Mouse (Mus musculus): ENCODE measurements around the gene Kank2. TPM values are rescaled to one million over a fixed set of nuclear protein-coding genes. Genes with fewer than 3 reads are reported as not detected.

Kank2 gene
- 1 to 10 TPM; 7.4 to 7.6 TPM for total RNA-seq (2021)
- long read RNA-seq, experiment 1, full-length matches to known transcripts, result 1 of 4 reads
- long read RNA-seq, experiment 1, partial matches to known transcripts, result 1 of 4 reads
- long read RNA-seq, experiment 1, other reads (novel, unspliced or antisense), result 2 of 4 reads
- long read RNA-seq, experiment 2, full-length matches to known transcripts, result 2 of 4 reads
- long read RNA-seq, experiment 2, partial matches to known transcripts, result 2 of 4 reads
- long read RNA-seq, experiment 2, other reads (novel, unspliced or antisense), result 0 of 4 reads

- intact Hi-C loops (cut with DNase I), result no loop called here
- peak; percentile 33 to 51 for DNase-seq (ENCODE audit: low spot score in 2 of 2)
Observed at GRCm38 (mm10) chr9:21798345-21799009, at the start of gene Kank2. Gene Kank2, minus strand, starts transcription at chr9:21798744.

DNA sequence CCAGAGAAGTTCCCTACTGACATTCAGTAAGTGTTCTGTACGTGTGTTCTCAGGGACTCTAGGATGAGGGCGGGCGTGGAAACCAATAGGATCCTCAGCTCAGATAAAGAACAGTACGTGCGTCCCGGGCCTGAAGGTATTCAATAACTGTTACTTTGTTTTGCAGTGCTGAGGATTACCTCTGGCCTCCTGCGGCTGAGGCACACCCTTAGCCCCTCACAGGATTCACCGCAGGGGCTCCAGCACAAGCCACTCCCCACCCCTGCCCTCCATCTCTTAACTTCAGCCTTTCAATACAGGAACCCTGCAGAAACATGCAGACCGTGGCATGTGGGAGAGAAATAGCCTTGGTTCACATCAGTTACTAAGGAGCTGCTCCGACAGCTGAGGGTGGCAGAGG lies 49.4 kb upstream of the Kank2 start:
- no peak for DNase-seq (ENCODE audit: low spot score in 2 of 2)
- intact Hi-C loops (cut with DNase I), result no loop called here

DNA sequence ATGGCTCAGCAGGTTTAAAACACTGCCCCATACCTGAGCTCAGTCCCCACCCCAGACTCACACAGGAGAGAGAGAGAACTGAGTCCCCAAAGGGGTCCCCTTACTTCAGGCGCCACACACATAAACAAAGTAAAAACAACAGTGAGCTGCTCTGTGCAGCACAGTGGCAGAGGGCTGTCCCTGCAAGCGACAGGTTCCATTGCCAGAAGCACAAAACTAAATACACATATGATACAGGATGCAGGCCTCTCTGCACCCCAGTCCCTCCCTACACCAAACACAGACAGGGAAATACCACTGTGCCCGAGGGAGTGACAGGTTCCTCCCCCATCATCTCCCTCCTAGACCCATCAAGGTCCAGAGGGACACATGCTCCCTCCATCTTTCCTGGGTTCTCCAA lies 48.9 kb upstream of the Kank2 start:
- DNase-seq (ENCODE audit: low spot score in 2 of 2), result no peak
- intact Hi-C loops (cut with DNase I), result no loop called here

- intact Hi-C loops (cut with DNase I), result no loop called here
Observed at GRCm38 (mm10) chr9:21846755-21847341, 48.3 kb upstream of the Kank2 start.

GRCm38 (mm10) chr9:21845381-21846080 lies 47.0 kb upstream of the Kank2 start:
- intact Hi-C loops (cut with DNase I), result no loop called here
- DNase-seq (ENCODE audit: low spot score in 2 of 2), result no peak

More at GRCm38 (mm10) chr9:21846755-21847341, 48.3 kb upstream of the Kank2 start:
- no peak for DNase-seq (ENCODE audit: low spot score in 2 of 2)

- DNase-seq (ENCODE audit: low spot score in 2 of 2), result peak; percentile 22 to 60
- intact Hi-C loops (cut with DNase I), result no loop called here
Observed at GRCm38 (mm10) chr9:21843086-21843485, 44.5 kb upstream of the Kank2 start.

GRCm38 (mm10) chr9:21842391-21842790 lies 43.8 kb upstream of the Kank2 start:
- intact Hi-C loops (cut with DNase I), result no loop called here
- no peak for DNase-seq (ENCODE audit: low spot score in 2 of 2)

- no peak for DNase-seq (ENCODE audit: low spot score in 2 of 2)
- intact Hi-C loops (cut with DNase I), result loop anchor here (2.0 kb wide), 1 partner anchor 29 kb away; no protein-coding TSS in a partner anchor
Observed at GRCm38 (mm10) chr9:21841340-21841739, 42.8 kb upstream of the Kank2 start.

GRCm38 (mm10) chr9:21840115-21840787 lies 41.7 kb upstream of the Kank2 start:
- DNase-seq (ENCODE audit: low spot score in 2 of 2), result peak; percentile 52 to 62
- intact Hi-C loops (cut with DNase I), result loop anchor here (2.0 kb wide), 1 partner anchor 31 kb away; no protein-coding TSS in a partner anchor

- intact Hi-C loops (cut with DNase I), result no loop called here
- no peak for DNase-seq (ENCODE audit: low spot score in 2 of 2)
Observed at GRCm38 (mm10) chr9:21837690-21838089, 39.1 kb upstream of the Kank2 start.

DNA sequence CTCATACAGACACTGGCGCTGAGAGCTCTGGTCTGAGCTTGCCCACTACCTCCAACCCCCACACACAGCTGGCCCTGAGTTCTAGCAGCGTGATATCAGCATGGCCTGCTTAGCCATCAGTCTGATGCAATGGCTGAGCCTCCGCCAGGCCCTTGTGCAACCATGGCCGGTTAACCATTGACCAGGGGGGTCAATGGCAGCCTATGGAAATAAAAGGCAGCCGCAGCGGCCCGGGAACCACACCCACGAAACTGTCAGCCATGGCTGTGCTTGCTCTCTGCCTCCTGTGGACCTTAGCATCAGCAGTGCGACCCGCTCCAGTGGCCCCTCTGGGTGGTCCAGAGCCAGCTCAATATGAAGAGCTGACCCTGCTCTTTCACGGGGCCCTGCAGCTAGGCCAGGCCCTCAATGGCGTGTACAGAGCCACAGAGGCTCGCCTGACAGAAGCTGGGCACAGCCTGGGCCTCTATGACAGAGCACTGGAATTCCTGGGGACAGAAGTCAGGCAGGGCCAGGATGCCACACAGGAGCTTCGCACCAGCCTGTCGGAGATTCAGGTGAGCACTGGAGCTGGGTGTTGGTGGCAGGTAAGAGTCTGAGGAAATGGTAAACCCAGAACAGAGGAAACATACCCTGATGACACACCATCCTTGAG lies 36.8 kb upstream of the Kank2 start, which contains the start of gene Angptl8:
TSS of gene Angptl8 (plus strand) at position 253 of the 655 bp plus-strand sequence.
- intact Hi-C loops (cut with DNase I), result no loop called here
- DNase-seq (ENCODE audit: low spot score in 2 of 2), result no peak

- no peak for DNase-seq (ENCODE audit: low spot score in 2 of 2)
- intact Hi-C loops (cut with DNase I), result no loop called here
Observed at GRCm38 (mm10) chr9:21831558-21832240, 33.2 kb upstream of the Kank2 start.

DNA sequence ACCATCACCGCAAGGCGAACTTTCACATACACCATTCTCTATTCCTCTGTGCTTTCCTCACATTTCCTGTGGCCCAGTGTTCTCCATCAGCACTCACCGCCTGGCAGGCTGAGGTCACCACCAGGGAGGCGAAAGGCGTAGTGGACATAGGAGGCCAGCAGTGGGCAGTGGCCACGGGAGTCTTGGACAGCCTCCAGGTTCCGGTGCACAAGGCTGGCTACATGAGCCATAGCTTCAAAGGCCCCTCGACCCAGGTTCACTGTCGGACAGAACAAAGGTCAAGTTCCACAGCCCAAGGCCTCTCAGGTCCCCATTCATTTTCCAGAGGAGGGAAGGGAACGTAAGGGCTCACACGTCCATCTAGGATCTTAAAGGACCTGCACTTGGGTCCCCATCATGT lies 32.4 kb upstream of the Kank2 start:
- no peak for DNase-seq (ENCODE audit: low spot score in 2 of 2)
- intact Hi-C loops (cut with DNase I), result no loop called here

DNA sequence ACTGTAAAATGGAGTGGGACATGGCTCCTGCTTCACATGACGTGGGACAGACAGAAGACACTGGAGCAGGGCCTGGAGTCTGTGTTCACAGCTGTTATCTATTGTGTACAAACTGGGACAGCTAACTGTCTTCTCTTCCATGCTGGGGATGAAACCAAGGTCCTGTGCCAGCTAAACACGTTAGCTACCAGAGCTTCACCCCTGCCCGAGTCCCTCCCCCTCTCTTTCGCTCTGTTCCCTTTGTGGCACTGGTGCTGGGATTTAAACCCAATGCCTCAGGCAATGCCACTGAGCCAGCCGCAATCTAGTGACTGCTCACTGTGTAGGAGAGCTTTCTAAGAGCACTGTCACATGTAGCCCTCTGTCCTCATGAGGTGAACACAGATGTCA lies 31.9 kb upstream of the Kank2 start:
- intact Hi-C loops (cut with DNase I), result no loop called here
- DNase-seq (ENCODE audit: low spot score in 2 of 2), result no peak

DNA sequence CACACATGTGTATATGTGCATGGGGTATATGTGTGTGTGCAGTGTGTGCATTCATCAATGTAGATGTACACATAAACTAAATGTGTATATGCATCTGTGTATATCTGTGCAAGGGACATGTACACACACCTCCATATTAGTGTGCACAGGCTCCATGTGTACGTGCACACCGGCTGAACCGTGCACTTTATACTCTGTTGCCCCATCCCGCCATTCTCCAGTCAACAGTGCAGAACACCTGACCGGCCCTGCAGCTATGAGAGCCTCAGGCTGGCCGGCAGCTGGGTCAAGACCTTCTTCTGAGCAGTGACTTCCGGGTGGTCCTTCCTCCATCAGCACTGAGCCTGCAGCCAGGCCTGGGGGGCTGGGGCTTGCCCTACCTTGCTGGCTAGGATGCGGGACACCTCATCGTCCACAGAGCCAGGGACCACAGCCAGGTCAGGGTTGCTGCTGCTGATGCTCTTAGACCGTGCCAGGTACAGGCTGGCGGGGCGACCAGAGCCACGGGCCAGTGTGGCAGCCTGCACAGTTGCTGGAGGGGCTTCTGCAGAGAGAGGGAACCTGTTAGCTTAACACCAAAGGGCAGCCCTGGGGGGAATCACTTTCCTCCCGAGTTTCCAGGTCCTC lies 31.4 kb upstream of the Kank2 start:
- DNase-seq (ENCODE audit: low spot score in 2 of 2), result no peak
- intact Hi-C loops (cut with DNase I), result no loop called here

- intact Hi-C loops (cut with DNase I), result no loop called here
- DNase-seq (ENCODE audit: low spot score in 2 of 2), result no peak
Observed at GRCm38 (mm10) chr9:21824366-21824765, 25.8 kb upstream of the Kank2 start.

- no peak for DNase-seq (ENCODE audit: low spot score in 2 of 2)
- intact Hi-C loops (cut with DNase I), result no loop called here
Observed at GRCm38 (mm10) chr9:21823957-21824356, 25.4 kb upstream of the Kank2 start.

- no peak for DNase-seq (ENCODE audit: low spot score in 2 of 2)
- intact Hi-C loops (cut with DNase I), result no loop called here
Observed at GRCm38 (mm10) chr9:21822686-21823085, 24.1 kb upstream of the Kank2 start.

Measured in left cerebral cortex, postnatal 14 days (tissue).